Mouse (Mus musculus): ENCODE data around the gene Nupl2. TPM values are rescaled to one million over a fixed set of nuclear protein-coding genes. Genes with fewer than 3 reads are reported as not detected.

Nupl2 gene
- polyA plus RNA-seq, 1 experiment from 2014 or later = 8.0 TPM

DNA sequence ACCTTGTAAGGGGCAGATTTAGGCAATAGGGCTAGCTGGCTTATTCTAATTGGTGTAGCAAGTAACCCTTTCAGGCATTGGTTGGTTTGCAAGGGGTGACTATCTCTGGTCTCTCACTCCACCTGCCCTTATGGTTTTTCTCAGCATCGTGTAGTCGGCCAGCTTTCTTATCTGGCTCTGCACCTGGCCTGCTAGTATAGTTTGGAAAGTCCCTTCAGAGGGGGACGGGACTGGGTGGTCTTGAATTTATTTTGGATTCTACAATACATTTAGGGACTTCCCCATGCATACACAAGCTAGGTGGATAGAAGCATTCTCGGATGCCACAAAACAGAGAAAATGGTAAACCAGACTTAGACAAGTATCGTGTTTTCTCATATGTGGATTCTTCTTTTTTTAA, 17.8 kb upstream of the Nupl2 start:
- H3K27ac ChIP-seq (ENCODE audit: low read length) = no peak overlapping the region
- H3K4me2 ChIP-seq (replicated peaks; ENCODE audit: low read depth, low read length) = no peak overlapping the region
- no peak for ATAC-seq
- H3K36me3 ChIP-seq (ENCODE audit: insufficient read depth, low read length) = peaks cover 16% of the 10 kb centered on the region
- DNase-seq (ENCODE audit: low spot score) = no peak
- H3K4me3 ChIP-seq (ENCODE audit: low read depth, low read length) = no peak overlapping the region
- H3K4me1 ChIP-seq (ENCODE audit: insufficient read depth, low read depth, low read length) = no peaks in the 10 kb centered on the region
- H3K27me3 ChIP-seq (replicated peaks; ENCODE audit: insufficient read depth, low read length) = no peaks in the 10 kb centered on the region
- TF ChIP-seq EP300 (IDR thresholded peaks at IDR 0.05) = no peak
- no peak for TF ChIP-seq CTCF (IDR thresholded peaks at IDR 0.05)
- H3K9ac ChIP-seq (replicated peaks; ENCODE audit: low read depth) = no peak overlapping the region
- no peaks in the 10 kb centered on the region for H3K9me3 ChIP-seq (ENCODE audit: low read length)
- 88% methylated on average over 5 of the region's 5 CpGs for WGBS

DNA sequence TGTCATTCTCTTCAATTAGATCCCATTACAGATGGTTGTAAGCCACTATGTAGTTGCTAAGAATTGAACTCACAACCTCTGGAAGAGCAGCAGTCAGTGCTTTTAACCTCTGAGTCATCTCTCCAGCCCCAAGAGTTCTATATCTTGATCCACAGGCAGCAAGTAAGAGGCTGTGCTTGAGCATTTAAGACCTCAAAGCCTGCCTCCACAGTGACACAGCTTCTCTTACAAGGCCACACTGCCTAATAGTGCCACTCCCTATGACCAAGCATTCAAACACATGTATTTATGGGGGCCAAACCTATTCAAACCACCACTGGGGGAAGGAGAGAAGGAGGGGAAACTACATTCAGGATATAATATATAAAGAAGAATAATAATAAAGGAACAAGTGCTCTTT, 12.6 kb upstream of the Nupl2 start:
- no peak overlapping the region for H3K9ac ChIP-seq (replicated peaks; ENCODE audit: low read depth)
- no peak overlapping the region for H3K27ac ChIP-seq (ENCODE audit: low read length)
- no peak for TF ChIP-seq CTCF (IDR thresholded peaks at IDR 0.05)
- no peak for TF ChIP-seq EP300 (IDR thresholded peaks at IDR 0.05)
- no peaks in the 10 kb centered on the region for H3K9me3 ChIP-seq (ENCODE audit: low read length)
- no peak overlapping the region for H3K4me3 ChIP-seq (ENCODE audit: low read depth, low read length)
- H3K27me3 ChIP-seq (replicated peaks; ENCODE audit: insufficient read depth, low read length) = no peaks in the 10 kb centered on the region
- H3K4me1 ChIP-seq (ENCODE audit: insufficient read depth, low read depth, low read length) = no peaks in the 10 kb centered on the region
- DNase-seq (ENCODE audit: low spot score) (no peak), ATAC-seq (no peak)
- no peak overlapping the region for H3K4me2 ChIP-seq (replicated peaks; ENCODE audit: low read depth, low read length)
- 0 out of 2 replicates have a peak, but pooled peaks cover 8% of the 10 kb centered on the region for H3K36me3 ChIP-seq (ENCODE audit: insufficient read depth, low read length)

DNA sequence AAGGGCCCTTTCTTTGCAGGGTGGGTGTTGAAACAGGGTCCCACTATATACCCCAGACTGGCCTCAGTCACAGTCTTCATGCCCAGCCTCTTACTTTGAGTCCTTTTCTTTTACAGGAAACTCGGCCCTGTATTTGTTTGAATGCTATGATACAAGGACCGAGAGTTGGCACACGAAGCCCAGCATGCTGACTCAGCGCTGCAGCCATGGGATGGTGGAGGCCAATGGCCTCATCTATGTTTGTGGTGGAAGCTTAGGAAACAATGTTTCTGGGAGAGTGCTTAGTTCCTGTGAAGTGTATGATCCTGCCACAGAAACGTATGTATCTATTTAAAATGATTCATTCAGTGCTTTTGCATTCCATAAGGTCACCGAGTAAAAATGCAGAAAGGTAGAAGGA, 8.0 kb upstream of the Nupl2 start:
- no peaks in the 10 kb centered on the region for H3K27me3 ChIP-seq (replicated peaks; ENCODE audit: insufficient read depth, low read length)
- H3K4me2 ChIP-seq (replicated peaks; ENCODE audit: low read depth, low read length) = no peak overlapping the region
- WGBS = 92% methylated on average over 6 of the region's 6 CpGs
- no peak overlapping the region for H3K9ac ChIP-seq (replicated peaks; ENCODE audit: low read depth)
- TF ChIP-seq CTCF (IDR thresholded peaks at IDR 0.05) = no peak
- no peak for TF ChIP-seq EP300 (IDR thresholded peaks at IDR 0.05)
- H3K9me3 ChIP-seq (ENCODE audit: low read length) = no peaks in the 10 kb centered on the region
- H3K27ac ChIP-seq (ENCODE audit: low read length) = no peak overlapping the region
- no peak for ATAC-seq
- no peaks in the 10 kb centered on the region for H3K4me1 ChIP-seq (ENCODE audit: insufficient read depth, low read depth, low read length)
- no peak overlapping the region for H3K4me3 ChIP-seq (ENCODE audit: low read depth, low read length)
- 0 out of 2 replicates have a peak, but pooled peaks cover 8% of the 10 kb centered on the region for H3K36me3 ChIP-seq (ENCODE audit: insufficient read depth, low read length)
- no peak for DNase-seq (ENCODE audit: low spot score)

DNA sequence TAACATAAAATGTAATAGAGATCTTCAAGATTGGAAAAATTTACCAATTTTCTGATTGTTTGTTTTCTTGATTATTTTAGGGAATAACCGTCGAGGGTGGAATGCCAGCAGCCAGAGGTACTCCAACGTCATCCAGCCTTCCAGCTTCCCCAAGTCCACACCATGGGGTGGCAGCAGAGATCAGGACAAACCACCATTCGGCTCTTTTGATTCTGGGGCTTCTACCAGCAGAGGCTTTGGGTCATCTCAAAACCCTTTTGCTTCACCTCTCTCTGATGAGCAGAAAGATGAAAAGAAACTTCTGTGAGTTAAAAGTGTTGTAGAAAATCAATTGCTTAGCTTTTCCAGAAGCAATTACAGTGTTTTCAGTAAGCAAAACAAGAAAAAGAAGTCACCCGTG, 2.5 kb downstream of the Nupl2 start:
- Histone ChIP-seq H3K9ac (replicated peaks; ENCODE audit: low read depth) (no peak overlapping the region), H3K4me2 (replicated peaks; ENCODE audit: low read depth, low read length) (no peak overlapping the region), H3K36me3 (ENCODE audit: insufficient read depth, low read length) (peaks cover 6% of the 10 kb centered on the region; the same call in 1 of the 2 replicates), H3K27me3 (replicated peaks; ENCODE audit: insufficient read depth, low read length) (no peaks in the 10 kb centered on the region), H3K4me3 (ENCODE audit: low read depth, low read length) (no peak overlapping the region), H3K9me3 (ENCODE audit: low read length) (no peaks in the 10 kb centered on the region), H3K27ac (ENCODE audit: low read length) (no peak overlapping the region), H3K4me1 (ENCODE audit: insufficient read depth, low read depth, low read length) (peaks cover 2% of the 10 kb centered on the region; the same call in 1 of the 2 replicates)
- peak; percentile 49 for TF ChIP-seq CTCF (IDR thresholded peaks at IDR 0.05)
- no peak for TF ChIP-seq EP300 (IDR thresholded peaks at IDR 0.05)
- WGBS = 46% methylated on average over 5 of the region's 5 CpGs
- ATAC-seq = no peak
- peak; percentile 19 for DNase-seq (ENCODE audit: low spot score)

DNA sequence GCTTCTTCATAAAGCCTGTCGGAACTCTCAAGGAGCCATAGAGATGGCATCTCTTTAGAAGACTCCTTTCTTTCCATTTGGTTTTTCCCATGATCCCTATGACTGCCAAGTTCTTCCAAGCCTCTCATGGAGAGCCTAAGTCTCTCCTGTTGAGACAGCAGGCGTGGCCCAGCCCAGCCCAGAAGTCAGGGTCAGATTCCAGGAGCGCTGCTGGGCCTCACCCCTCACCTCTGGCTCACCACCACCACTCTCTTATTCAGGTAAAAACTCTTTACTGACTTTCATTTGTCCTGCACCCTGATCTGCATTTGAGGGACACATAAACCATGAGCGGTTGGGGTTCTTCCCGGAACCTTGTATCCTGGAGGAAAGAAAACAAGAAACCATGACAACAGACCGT, 5.1 kb downstream of the Nupl2 start:
- WGBS = 92% methylated on average over 6 of the region's 6 CpGs
- ATAC-seq (no peak), DNase-seq (ENCODE audit: low spot score) (no peak)
- Histone ChIP-seq H3K9me3 (ENCODE audit: low read length) (no peaks in the 10 kb centered on the region), H3K27ac (ENCODE audit: low read length) (no peak overlapping the region), H3K9ac (replicated peaks; ENCODE audit: low read depth) (no peak overlapping the region), H3K4me1 (ENCODE audit: insufficient read depth, low read depth, low read length) (no peaks in the 10 kb centered on the region), H3K27me3 (replicated peaks; ENCODE audit: insufficient read depth, low read length) (no peaks in the 10 kb centered on the region), H3K4me3 (ENCODE audit: low read depth, low read length) (no peak overlapping the region), H3K36me3 (ENCODE audit: insufficient read depth, low read length) (peaks cover 12% of the 10 kb centered on the region; the same call in 1 of the 2 replicates), H3K4me2 (replicated peaks; ENCODE audit: low read depth, low read length) (no peak overlapping the region)
- TF ChIP-seq EP300 (IDR thresholded peaks at IDR 0.05) (no peak), CTCF (IDR thresholded peaks at IDR 0.05) (no peak)

DNA sequence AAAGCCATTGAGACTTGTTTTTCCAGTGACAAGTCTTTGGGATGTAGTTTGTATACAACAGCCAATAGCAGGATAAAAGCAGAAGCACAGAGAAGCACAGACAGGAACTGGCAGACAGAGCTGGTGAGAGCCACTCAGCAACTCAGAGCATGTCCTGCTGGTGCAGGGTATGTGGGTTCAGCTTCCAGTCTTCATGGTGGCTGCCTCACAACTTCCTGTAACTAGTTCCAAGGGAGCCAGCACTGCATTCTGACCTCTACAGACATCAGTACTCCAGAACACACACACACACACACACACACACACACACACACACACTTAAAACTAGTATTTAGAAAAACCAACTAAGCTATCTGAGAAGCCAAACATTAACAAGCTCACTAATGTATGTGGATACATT, 7.3 kb downstream of the Nupl2 start:
- Histone ChIP-seq H3K4me1 (ENCODE audit: insufficient read depth, low read depth, low read length) (no peaks in the 10 kb centered on the region), H3K9ac (replicated peaks; ENCODE audit: low read depth) (no peak overlapping the region), H3K4me3 (ENCODE audit: low read depth, low read length) (no peak overlapping the region), H3K27ac (ENCODE audit: low read length) (no peak overlapping the region), H3K4me2 (replicated peaks; ENCODE audit: low read depth, low read length) (no peak overlapping the region), H3K36me3 (ENCODE audit: insufficient read depth, low read length) (peaks cover 12% of the 10 kb centered on the region; the same call in 1 of the 2 replicates), H3K9me3 (ENCODE audit: low read length) (no peaks in the 10 kb centered on the region), H3K27me3 (replicated peaks; ENCODE audit: insufficient read depth, low read length) (no peaks in the 10 kb centered on the region)
- DNase-seq (ENCODE audit: low spot score) = no peak
- TF ChIP-seq CTCF (IDR thresholded peaks at IDR 0.05) (no peak), EP300 (IDR thresholded peaks at IDR 0.05) (no peak)
- ATAC-seq = no peak
